Mouse (Mus musculus) adrenal gland, adult 2 months (tissue): ENCODE results near the gene Itgae. TPM values are rescaled to one million over a fixed set of nuclear protein-coding genes. Genes with fewer than 3 reads are reported as not detected.

Experiments used
- DNase-seq: peaks from one replicate; pipeline ENCODE4 v3.0.0; 2021
- long read RNA-seq: library from polyadenylated mRNA; stranded (forward); transcript quantifications from one replicate; pipeline ENCODE4 v2.0.0, GENCODE M21; 2021
- polyA plus RNA-seq: library from polyadenylated mRNA; depleted of rRNA; stranded (reverse); fragments of >200 nt; gene quantifications from 2 replicates; pipeline ENCODE4 v1.2.3, GENCODE M21; 2012; rRNA removed
- total RNA-seq, 2 experiments: library from RNA; stranded (reverse); gene quantifications; 2 replicates each; pipeline ENCODE4 v1.2.3; 2021

Gene Itgae
- total RNA-seq, result under 1 TPM; 0.23 to 0.79 TPM
- polyA plus RNA-seq, result 0.39 and 0.54 TPM in 2 replicates
- long read RNA-seq, result 0 reads

GRCm38 (mm10) chr11:73090283-73090682, at the start of gene Itgae:
Itgae (plus strand) TSS chr11:73090583.
- no peak for DNase-seq

GRCm38 (mm10) chr11:73044229-73044755, 46.1 kb upstream of the Itgae start:
- no peak for DNase-seq

- no peak for DNase-seq
These were observed 45.6 kb upstream of the Itgae start for GRCm38 (mm10) chr11:73044789-73045188.

- peak; percentile 98 for DNase-seq
These were observed 42.8 kb upstream of the Itgae start, which contains the start of gene Ncbp3 for GRCm38 (mm10) chr11:73047542-73047996. Ncbp3 (plus strand) TSS chr11:73047783.

- no peak for DNase-seq
These were observed 42.1 kb upstream of the Itgae start for GRCm38 (mm10) chr11:73048030-73048876.

- peak; percentile 72 for DNase-seq
These were observed 41.0 kb upstream of the Itgae start for GRCm38 (mm10) chr11:73049335-73049734.

GRCm38 (mm10) chr11:73052795-73053194, 37.6 kb upstream of the Itgae start:
- no peak for DNase-seq

GRCm38 (mm10) chr11:73057701-73058100, 32.7 kb upstream of the Itgae start:
- DNase-seq, result no peak

GRCm38 (mm10) chr11:73059630-73060029, 30.8 kb upstream of the Itgae start:
- DNase-seq, result no peak

GRCm38 (mm10) chr11:73061413-73061812, 29.0 kb upstream of the Itgae start:
- no peak for DNase-seq

- peak; percentile 24 for DNase-seq
These were observed 18.5 kb upstream of the Itgae start for GRCm38 (mm10) chr11:73071839-73072238.

GRCm38 (mm10) chr11:73076295-73076694, 14.1 kb upstream of the Itgae start:
- no peak for DNase-seq

- DNase-seq, result no peak
These were observed 13.7 kb upstream of the Itgae start for GRCm38 (mm10) chr11:73076733-73077132.

GRCm38 (mm10) chr11:73077211-73077720, 13.1 kb upstream of the Itgae start:
- no peak for DNase-seq

GRCm38 (mm10) chr11:73078615-73079014, 11.8 kb upstream of the Itgae start:
- DNase-seq, result no peak

- DNase-seq, result no peak
These were observed 10.1 kb upstream of the Itgae start for GRCm38 (mm10) chr11:73080306-73080705.

GRCm38 (mm10) chr11:73084303-73084702, 6.1 kb upstream of the Itgae start:
- DNase-seq, result no peak

GRCm38 (mm10) chr11:73084804-73085231, 5.6 kb upstream of the Itgae start:
- DNase-seq, result peak; percentile 52

GRCm38 (mm10) chr11:73085391-73085790, 5.0 kb upstream of the Itgae start:
- no peak for DNase-seq

- no peak for DNase-seq
These were observed 2.5 kb upstream of the Itgae start for GRCm38 (mm10) chr11:73087700-73088480.

- DNase-seq, result no peak
These were observed 443 bp downstream of the Itgae start for GRCm38 (mm10) chr11:73090826-73091225.

- no peak for DNase-seq
These were observed 1.7 kb downstream of the Itgae start for GRCm38 (mm10) chr11:73092057-73092456.
